Mouse (Mus musculus) limb, embryonic 13.5 days (tissue): ENCODE measurements around the gene Dnmt3b. TPM values are rescaled to one million over a fixed set of nuclear protein-coding genes. Genes with fewer than 3 reads are reported as not detected.
"Not testable (repeated sequence)": the region's sequence is repeated elsewhere in the genome, so short reads cannot be mapped to it uniquely, and the experiment has no call there.

ENCODE experiments used
- ATAC-seq: fragments of 200-750 bp; cut with Nextera tagmentation; 2 replicates; pipeline ENCODE4 v1.8.0; 2017; ENCODE audit warnings: low read depth, moderate number of reproducible peaks, moderate TSS enrichment; ENCODE audit not compliant: low FRiP score
- H3K27ac ChIP-seq: fragments of 300-500 bp; sonication (generic); 2 replicates; pipeline ENCODE4 v1.5.1; 2015; ENCODE audit warnings: inconsistent platforms, mild to moderate bottlenecking, moderate library complexity
- H3K27me3 ChIP-seq: fragments of 300-500 bp; sonication (generic); 2 replicates; pipeline ENCODE4 v1.6.1; 2015; ENCODE audit warnings: mild to moderate bottlenecking, inconsistent platforms
- H3K36me3 ChIP-seq: fragments of 300-500 bp; sonication (generic); 2 replicates; pipeline ENCODE4 v1.6.1; 2015; ENCODE audit warnings: inconsistent platforms, mild to moderate bottlenecking, moderate library complexity
- H3K4me1 ChIP-seq: fragments of 300-500 bp; sonication (generic); 2 replicates; pipeline ENCODE4 v1.6.1; 2015; ENCODE audit warnings: inconsistent platforms
- H3K4me2 ChIP-seq: fragments of 300-500 bp; sonication (generic); replicated peaks from 2 replicates; pipeline ENCODE4 v1.6.1; 2015; ENCODE audit warnings: inconsistent platforms, mild to moderate bottlenecking, moderate library complexity
- H3K4me3 ChIP-seq: fragments of 300-500 bp; sonication (generic); 2 replicates; pipeline ENCODE4 v1.5.1; 2015; ENCODE audit warnings: moderate library complexity, mild to moderate bottlenecking, inconsistent platforms
- H3K9ac ChIP-seq: fragments of 300-500 bp; sonication (generic); 2 replicates; pipeline ENCODE4 v1.6.1; 2015; ENCODE audit warnings: mild to moderate bottlenecking, inconsistent platforms
- H3K9me3 ChIP-seq: fragments of 300-500 bp; sonication (generic); 2 replicates; pipeline ENCODE4 v1.6.1; 2016; ENCODE audit warnings: inconsistent platforms
- WGBS: fragments of 180-500 bp; shearing (Covaris S2); methylation state at CpG from one replicate; pipeline ENCODE4 v1.1.7; 2015; 5-methylcytosine and 5-hydroxymethylcytosine counted together
- polyA plus RNA-seq: library from polyadenylated mRNA; unstranded; fragments of >200 nt; fragmentation: Nextera tagmentation; extraction: Ambion mirVana; gene quantifications from 2 replicates; pipeline ENCODE4 v1.2.1, GENCODE M21; 2015

Dnmt3b gene
- polyA plus RNA-seq, 1 experiment from 2014 or later = 10.8 TPM

DNA sequence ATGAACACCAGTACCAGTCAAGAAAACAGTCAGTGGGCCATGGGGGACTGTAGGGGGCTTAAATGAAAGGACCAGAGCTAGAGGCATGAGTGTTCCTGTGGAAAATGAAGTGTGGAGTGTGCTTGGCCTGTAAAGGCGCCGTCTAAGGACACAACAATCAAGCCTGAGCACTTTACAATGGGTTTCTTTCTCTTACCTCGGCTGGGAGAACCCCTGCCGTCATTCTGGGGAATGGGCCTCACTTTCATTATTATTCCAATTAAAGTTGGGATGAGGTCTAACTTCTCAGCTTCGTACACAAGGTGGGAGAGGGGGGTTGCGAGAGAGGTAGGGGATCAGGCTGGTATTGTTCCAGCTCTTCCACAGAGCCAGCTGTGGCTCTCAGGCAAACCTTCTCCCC, 6.3 kb upstream of the Dnmt3b start:
- no peak overlapping the region for H3K9ac ChIP-seq
- ATAC-seq = no peak
- no peak overlapping the region for H3K4me3 ChIP-seq
- H3K4me2 ChIP-seq = no peak overlapping the region
- no peaks in the 10 kb centered on the region for H3K9me3 ChIP-seq
- no peaks in the 10 kb centered on the region for H3K36me3 ChIP-seq
- no peak overlapping the region for H3K27ac ChIP-seq
- 39% methylated on average over 6 of the region's 6 CpGs for WGBS
- H3K4me1 ChIP-seq = peaks cover 7% of the 10 kb centered on the region; the same call in 1 of the 2 replicates
- no peaks in the 10 kb centered on the region for H3K27me3 ChIP-seq

DNA sequence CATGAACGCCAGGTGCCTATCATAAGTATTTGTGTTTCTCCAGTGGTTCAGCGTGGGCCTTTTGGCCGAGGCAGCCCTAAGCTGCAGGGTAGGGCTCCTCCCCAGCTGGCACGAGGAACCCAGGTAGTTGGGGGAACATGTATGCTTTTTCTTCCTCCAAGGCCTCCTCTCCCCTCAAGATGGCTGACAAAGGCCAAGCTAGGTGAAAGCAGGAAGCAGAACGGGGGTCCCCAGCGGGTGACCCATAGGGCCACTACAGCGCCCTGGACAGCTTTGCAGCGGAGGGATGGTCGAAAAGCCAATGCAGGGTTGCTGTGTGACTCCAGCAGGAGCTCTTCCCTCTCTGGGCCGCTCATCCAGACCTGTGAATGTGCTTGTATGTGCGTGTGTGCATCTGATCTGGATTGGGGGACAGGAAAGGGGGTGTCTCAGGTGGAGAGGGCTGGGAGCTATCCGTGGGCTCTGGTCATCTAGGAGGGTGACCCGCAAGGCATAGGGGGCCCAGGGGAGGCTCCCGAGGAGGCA, 415 bp upstream of the Dnmt3b start:
- peaks cover 11% of the 10 kb centered on the region for H3K4me1 ChIP-seq
- no peak for ATAC-seq
- H3K27me3 ChIP-seq = peaks cover 4% of the 10 kb centered on the region; the same call in 1 of the 2 replicates
- WGBS = 15% methylated on average over 14 of the region's 14 CpGs
- no peaks in the 10 kb centered on the region for H3K36me3 ChIP-seq
- peak overlapping the region; percentile 76 for H3K9ac ChIP-seq
- peak overlapping the region; percentile 98 for H3K4me2 ChIP-seq
- H3K9me3 ChIP-seq = no peaks in the 10 kb centered on the region
- H3K4me3 ChIP-seq = peak overlapping the region; percentile 80
- no peak overlapping the region; the same call in 1 of the 2 replicates for H3K27ac ChIP-seq

DNA sequence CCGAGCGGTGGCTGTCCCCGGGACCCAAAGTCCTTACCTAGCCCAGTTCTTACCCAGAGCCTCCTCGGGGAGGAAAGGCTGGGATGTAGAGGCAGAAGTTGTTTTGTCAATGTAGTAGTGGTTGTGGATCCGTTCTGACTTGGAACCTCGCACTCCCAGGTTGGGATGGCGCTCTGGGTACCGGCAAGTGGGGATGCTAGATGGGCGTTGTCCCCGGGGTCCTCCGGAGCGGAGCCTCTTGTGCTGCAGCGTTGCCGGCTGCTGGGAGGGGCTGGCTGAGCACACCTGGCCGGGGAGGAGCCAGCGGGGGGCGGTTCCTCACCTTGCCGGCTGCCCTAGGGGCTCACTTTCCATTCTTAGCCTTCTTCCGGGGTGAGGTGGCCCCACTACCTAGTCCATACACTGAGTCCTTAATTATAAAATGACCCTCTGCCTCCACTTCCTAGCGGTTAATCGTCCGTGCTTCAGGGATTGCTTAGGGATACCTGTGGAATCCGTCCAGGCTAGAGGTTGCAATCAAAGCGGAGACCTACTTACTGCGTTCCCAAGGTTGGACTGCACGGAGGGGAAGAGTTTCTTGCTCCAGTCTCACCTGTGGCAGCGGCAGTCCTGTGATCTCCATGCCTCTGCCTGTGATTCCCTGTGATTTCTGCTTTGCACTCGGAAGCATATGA, 901 bp downstream of the Dnmt3b start:
- Histone ChIP-seq H3K4me1 (peaks cover 11% of the 10 kb centered on the region), H3K9me3 (no peaks in the 10 kb centered on the region), H3K9ac (peak overlapping the region; percentile 76), H3K4me2 (peak overlapping the region; percentile 98), H3K27ac (no peak overlapping the region), H3K36me3 (no peaks in the 10 kb centered on the region), H3K27me3 (peaks cover 4% of the 10 kb centered on the region; the same call in 1 of the 2 replicates), H3K4me3 (peak overlapping the region; percentile 80)
- peak; percentile 21; the same call in 1 of the 2 replicates for ATAC-seq
- WGBS = 2% methylated on average over 28 of the region's 28 CpGs

DNA sequence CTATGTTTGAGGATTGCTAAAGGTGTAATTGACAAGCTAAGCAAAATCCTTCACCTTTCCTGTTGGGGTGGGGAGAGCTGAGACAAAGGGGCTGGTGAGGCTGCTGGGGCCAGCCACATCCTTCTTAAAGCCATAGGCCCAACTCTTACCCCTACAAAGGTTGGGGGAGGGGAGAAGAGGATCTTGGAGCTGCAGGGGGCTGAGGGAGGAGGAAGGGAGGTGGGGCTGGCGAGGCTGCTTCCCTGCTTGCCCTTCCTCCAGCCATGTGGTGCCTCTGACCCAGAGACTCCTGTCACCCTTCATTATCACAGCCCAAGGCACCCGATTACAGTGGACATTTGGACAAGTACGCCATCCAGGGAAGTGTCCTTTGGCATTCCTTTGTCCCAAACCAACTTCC, 2.4 kb downstream of the Dnmt3b start:
- 68% methylated on average over 3 of the region's 3 CpGs for WGBS
- H3K27ac ChIP-seq = no peak overlapping the region
- peaks cover 11% of the 10 kb centered on the region for H3K4me1 ChIP-seq
- no peak overlapping the region for H3K9ac ChIP-seq
- H3K27me3 ChIP-seq = peaks cover 4% of the 10 kb centered on the region; the same call in 1 of the 2 replicates
- H3K4me3 ChIP-seq = no peak overlapping the region
- H3K9me3 ChIP-seq = no peaks in the 10 kb centered on the region
- H3K36me3 ChIP-seq = no peaks in the 10 kb centered on the region
- ATAC-seq = no peak
- no peak overlapping the region for H3K4me2 ChIP-seq

DNA sequence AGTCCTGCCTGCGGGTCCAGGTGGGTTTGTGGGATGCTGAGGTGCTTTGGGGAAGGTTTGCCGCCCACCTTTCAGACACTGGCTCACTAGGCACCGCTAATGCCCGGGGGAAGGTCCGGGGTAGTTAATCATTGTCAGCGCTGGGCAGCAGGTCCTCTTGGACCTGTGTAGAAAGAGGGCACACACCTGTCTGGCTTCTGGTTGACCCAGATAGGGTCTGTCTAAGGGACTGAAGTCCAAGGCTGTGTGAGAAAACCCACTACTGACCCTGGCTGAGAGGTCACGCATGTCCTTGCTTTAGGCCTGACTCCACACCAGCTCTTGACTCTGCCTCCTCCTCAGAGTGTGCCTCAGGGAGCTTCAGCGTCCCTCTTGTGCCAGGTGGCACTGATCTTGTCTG, 8.4 kb downstream of the Dnmt3b start:
- H3K4me1 ChIP-seq, ATAC-seq, H3K4me2 ChIP-seq, H3K4me3 ChIP-seq, H3K27ac ChIP-seq, H3K9me3 ChIP-seq, H3K27me3 ChIP-seq, H3K9ac ChIP-seq: not testable (repeated sequence)
- WGBS = 74% methylated on average over 6 of the region's 8 CpGs
- H3K36me3 ChIP-seq = peaks cover 11% of the 10 kb centered on the region; the same call in 1 of the 2 replicates

DNA sequence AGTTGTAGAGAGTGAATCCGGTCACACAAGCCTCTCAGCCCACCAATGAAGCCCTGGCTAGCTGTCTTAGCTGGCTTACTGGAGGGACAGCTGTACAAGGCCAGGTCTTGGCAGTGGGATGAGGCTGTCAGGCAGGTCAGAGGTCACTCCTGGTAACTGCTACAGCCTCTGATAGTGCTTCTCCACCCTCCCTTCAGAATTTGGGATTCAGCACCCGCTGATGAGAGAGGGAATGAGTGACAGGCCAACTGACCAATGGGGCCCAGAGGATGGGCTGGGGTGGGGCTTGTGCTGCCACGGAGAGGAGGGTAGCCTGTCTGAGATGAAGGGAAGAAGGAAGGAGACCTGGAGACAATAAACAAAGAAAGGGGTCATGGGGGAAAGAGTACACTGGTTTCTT, 11.4 kb downstream of the Dnmt3b start:
- H3K27me3 ChIP-seq = no peaks in the 10 kb centered on the region
- no peak overlapping the region for H3K4me2 ChIP-seq
- no peaks in the 10 kb centered on the region for H3K4me1 ChIP-seq
- 34% methylated on average over 3 of the region's 3 CpGs for WGBS
- H3K9me3 ChIP-seq = no peaks in the 10 kb centered on the region
- peaks cover 28% of the 10 kb centered on the region for H3K36me3 ChIP-seq
- no peak overlapping the region for H3K27ac ChIP-seq
- no peak overlapping the region for H3K9ac ChIP-seq
- H3K4me3 ChIP-seq = no peak overlapping the region
- no peak for ATAC-seq

DNA sequence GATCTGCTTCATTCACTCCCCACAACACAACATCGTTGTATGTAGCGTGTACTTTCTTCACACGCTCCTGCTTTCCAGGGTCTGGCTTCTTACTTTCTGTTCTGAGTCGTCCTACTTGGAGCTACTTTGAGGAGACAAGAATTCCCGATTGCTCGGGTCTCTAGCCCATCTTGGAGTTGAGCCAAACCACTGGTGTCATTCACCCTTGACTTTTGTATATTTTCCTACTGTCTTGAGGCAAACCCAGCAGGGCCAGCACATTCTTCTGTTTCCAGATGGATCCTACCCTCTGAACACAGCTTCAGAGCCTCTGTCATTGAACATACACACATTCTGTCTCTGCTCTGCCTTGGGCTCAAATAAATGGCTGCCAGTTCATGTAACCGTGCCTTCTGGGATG, 16.2 kb downstream of the Dnmt3b start:
- Histone ChIP-seq H3K9ac (no peak overlapping the region), H3K4me3 (no peak overlapping the region), H3K9me3 (no peaks in the 10 kb centered on the region), H3K4me1 (no peaks in the 10 kb centered on the region), H3K27ac (no peak overlapping the region), H3K36me3 (peaks cover 41% of the 10 kb centered on the region), H3K4me2 (no peak overlapping the region), H3K27me3 (no peaks in the 10 kb centered on the region)
- ATAC-seq = no peak
- WGBS = 90% methylated on average over 7 of the region's 7 CpGs

DNA sequence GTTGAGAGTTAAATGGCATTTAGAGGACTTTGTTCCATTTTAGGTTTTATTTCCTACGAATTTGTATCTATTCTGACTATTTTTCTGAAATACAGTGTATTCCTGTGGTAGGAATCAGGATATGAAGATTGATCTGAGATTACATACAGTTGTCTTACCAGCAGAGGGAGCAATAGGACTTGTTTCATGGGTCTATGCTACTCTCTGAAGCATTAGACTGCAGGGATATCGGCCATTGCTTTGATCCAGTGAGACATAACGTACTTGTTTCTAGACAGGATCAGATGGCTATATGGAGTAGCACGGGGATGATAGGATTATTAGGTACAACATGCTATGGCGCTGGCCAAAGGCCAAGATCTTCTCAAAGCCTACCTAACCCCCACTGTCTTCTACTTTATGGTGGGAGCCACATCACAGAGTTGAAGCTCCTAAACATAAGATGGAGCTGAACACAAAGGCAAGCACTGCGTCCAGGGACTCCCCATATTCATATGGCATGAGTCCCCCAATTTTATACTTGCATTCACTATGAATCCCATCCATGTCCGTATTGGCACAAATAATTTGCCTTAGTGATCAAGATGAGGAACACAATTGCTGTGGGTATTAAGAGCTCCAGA, 19.6 kb downstream of the Dnmt3b start:
- Histone ChIP-seq H3K27ac (no peak overlapping the region), H3K4me1 (no peaks in the 10 kb centered on the region), H3K4me3 (no peak overlapping the region), H3K4me2 (no peak overlapping the region), H3K36me3 (peaks cover 25% of the 10 kb centered on the region), H3K9me3 (no peaks in the 10 kb centered on the region), H3K27me3 (no peaks in the 10 kb centered on the region), H3K9ac (no peak overlapping the region)
- 68% methylated on average over 7 of the region's 7 CpGs for WGBS
- no peak for ATAC-seq

DNA sequence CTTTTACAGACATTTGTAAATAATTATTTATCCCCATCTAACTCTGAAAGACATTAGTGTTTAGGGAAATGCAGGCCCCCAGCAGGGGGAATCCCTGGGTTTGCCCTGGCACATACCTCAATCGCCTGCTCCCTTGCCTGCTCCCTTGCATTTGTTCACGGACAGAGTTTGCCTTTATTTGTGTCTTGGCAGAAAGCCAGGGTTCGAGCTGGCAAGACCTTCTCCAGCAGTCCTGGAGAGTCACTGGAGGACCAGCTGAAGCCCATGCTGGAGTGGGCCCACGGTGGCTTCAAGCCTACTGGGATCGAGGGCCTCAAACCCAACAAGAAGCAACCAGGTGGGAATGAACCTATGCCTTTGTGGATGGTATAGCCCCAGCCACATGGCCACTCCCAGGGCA, 20.9 kb downstream of the Dnmt3b start:
- 65% methylated on average over 5 of the region's 5 CpGs for WGBS
- peaks cover 28% of the 10 kb centered on the region for H3K36me3 ChIP-seq
- no peaks in the 10 kb centered on the region for H3K27me3 ChIP-seq
- no peak overlapping the region for H3K9ac ChIP-seq
- no peaks in the 10 kb centered on the region for H3K9me3 ChIP-seq
- H3K4me2 ChIP-seq = no peak overlapping the region
- no peak overlapping the region for H3K27ac ChIP-seq
- H3K4me1 ChIP-seq = no peaks in the 10 kb centered on the region
- H3K4me3 ChIP-seq = no peak overlapping the region
- ATAC-seq = no peak

DNA sequence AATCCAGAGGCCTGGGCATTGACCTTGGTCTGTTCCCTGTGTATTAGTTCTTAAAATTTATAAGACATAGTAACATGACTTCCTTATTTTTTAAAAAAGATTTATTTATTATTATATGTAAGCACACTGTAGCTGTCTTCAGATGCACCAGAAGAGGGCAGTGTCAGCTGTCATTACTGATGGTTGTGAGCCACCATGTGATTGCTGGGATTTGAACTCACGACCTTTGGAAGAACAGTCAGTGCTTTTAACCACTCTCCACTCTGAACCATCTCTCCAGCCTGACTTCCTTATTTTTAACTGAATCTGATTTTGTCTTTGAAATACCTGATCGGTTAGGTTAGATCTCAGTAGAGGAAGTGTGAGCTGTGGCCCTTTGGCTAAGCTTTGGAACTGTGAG, 23.4 kb downstream of the Dnmt3b start:
- H3K27ac ChIP-seq = no peak overlapping the region
- 89% methylated on average over 2 of the region's 2 CpGs for WGBS
- H3K9ac ChIP-seq = no peak overlapping the region
- ATAC-seq = no peak
- no peak overlapping the region for H3K4me2 ChIP-seq
- no peaks in the 10 kb centered on the region for H3K4me1 ChIP-seq
- no peaks in the 10 kb centered on the region for H3K27me3 ChIP-seq
- peaks cover 36% of the 10 kb centered on the region for H3K36me3 ChIP-seq
- no peak overlapping the region for H3K4me3 ChIP-seq
- H3K9me3 ChIP-seq = no peaks in the 10 kb centered on the region

DNA sequence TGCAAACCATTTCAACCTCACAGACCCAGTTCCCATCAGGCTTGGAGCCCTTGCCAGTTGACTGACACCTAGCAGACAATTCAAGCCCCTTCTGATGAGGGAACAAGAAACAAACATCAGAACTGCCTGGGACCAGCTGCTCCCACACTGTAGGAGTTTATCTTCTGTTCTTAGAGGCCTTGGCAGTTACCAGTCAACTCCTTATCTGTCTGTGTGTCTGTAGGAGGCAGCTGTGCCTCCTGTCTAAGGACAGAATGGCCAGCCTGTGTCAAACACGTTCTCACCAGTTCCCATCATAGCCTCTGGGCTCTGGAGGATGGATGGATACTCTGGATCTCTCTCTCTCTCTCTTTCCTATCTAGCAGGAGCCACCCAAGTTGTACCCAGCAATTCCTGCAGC, 26.1 kb downstream of the Dnmt3b start:
- not testable (repeated sequence) for H3K27ac ChIP-seq, H3K4me3 ChIP-seq, H3K27me3 ChIP-seq, H3K9me3 ChIP-seq, H3K4me2 ChIP-seq, H3K4me1 ChIP-seq, ATAC-seq, H3K9ac ChIP-seq
- H3K36me3 ChIP-seq = peaks cover 37% of the 10 kb centered on the region
- WGBS = 86% methylated on average over 1 of the region's 1 CpGs

DNA sequence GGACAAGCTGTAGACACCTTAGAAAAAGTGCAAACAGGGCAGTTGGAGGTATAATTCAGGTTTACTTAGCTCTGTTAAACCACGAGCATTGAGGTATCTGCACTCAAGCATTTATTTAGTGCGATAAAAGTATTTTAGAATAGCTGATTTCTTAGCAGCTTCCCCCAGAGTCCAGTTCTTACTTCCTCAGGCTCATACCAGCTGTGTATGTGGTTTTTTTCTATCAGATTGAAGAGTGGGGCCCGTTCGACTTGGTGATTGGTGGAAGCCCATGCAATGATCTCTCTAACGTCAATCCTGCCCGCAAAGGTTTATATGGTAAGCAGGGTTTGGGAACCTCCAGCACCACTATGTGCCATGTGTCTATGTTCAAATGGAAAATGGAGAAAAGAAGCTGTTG, 27.7 kb downstream of the Dnmt3b start:
- no peak for ATAC-seq
- H3K4me2 ChIP-seq = no peak overlapping the region
- no peak overlapping the region for H3K4me3 ChIP-seq
- H3K9ac ChIP-seq = no peak overlapping the region
- 91% methylated on average over 6 of the region's 6 CpGs for WGBS
- H3K27ac ChIP-seq = no peak overlapping the region
- peaks cover 36% of the 10 kb centered on the region for H3K36me3 ChIP-seq
- H3K9me3 ChIP-seq = no peaks in the 10 kb centered on the region
- H3K27me3 ChIP-seq = no peaks in the 10 kb centered on the region
- no peaks in the 10 kb centered on the region for H3K4me1 ChIP-seq
